Mouse (Mus musculus): Measurements from ENCODE around the gene Tcf7l2.

DNA sequence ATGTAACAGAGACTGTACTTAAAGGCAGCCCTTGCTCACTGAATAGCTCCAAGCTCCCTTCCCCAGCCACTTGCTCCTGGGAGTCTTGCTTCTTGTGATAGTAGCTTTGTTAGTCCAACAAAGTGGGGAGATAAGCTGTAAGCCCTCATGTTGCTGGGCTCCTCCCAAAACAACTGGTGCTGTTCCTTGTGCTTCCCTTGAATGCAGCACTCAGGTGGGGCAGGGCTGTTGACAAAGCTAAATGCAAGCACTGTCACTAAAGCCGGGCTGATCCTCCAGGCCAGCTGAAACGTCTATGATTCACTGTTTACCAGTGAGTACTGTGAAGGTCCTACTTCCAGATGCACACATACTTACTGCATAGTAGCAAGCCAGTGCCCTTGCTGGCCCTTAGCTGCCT is 120.1 kb downstream of the Tcf7l2 start:
- TF ChIP-seq CTCF (IDR thresholded peaks at IDR 0.05; ENCODE audit: low read depth) (no peak), EP300 (optimal IDR thresholded peaks at IDR 0.05) (no peak)

Measured in stomach, postnatal 0 days (tissue).